Mouse (Mus musculus): ENCODE results near the gene Il12b. TPM values are rescaled to one million over a fixed set of nuclear protein-coding genes. Genes with fewer than 3 reads are reported as not detected.
"Not testable (repeated sequence)": the region's sequence is repeated elsewhere in the genome, so short reads cannot be mapped to it uniquely, and the experiment has no call there.

Gene Il12b
- polyA plus RNA-seq, 1 experiment from 2014 or later: not detected

GRCm38 (mm10) chr11:44417403-44417802, 17.5 kb downstream of the Il12b start:
- no peak for DNase-seq (ENCODE audit: extremely low spot score, low spot score)
- no peaks in the 10 kb centered on the region for H3K4me1 ChIP-seq
- H3K4me3 ChIP-seq: no peak overlapping the region
- no peak overlapping the region for H3K27ac ChIP-seq
- no peaks in the 10 kb centered on the region for H3K36me3 ChIP-seq (replicated peaks)
- no peaks in the 10 kb centered on the region for H3K27me3 ChIP-seq (ENCODE audit: poor library complexity, severe bottlenecking)
- no peaks in the 10 kb centered on the region for H3K9me3 ChIP-seq
- WGBS: 87% methylated on average over 1 of the region's 1 CpGs

- Histone ChIP-seq H3K27ac (no peak overlapping the region), H3K27me3 (ENCODE audit: poor library complexity, severe bottlenecking) (no peaks in the 10 kb centered on the region), H3K4me3 (no peak overlapping the region), H3K9me3 (no peaks in the 10 kb centered on the region), H3K36me3 (replicated peaks) (no peaks in the 10 kb centered on the region), H3K4me1 (no peaks in the 10 kb centered on the region)
- no peak for DNase-seq (ENCODE audit: extremely low spot score, low spot score)
- WGBS: 84% methylated on average over 10 of the region's 10 CpGs
Measured at GRCm38 (mm10) chr11:44422337-44423111, 22.7 kb downstream of the Il12b start.

- Histone ChIP-seq H3K27me3 (ENCODE audit: poor library complexity, severe bottlenecking) (no peaks in the 10 kb centered on the region), H3K27ac (no peak overlapping the region), H3K9me3 (no peaks in the 10 kb centered on the region), H3K36me3 (replicated peaks) (no peaks in the 10 kb centered on the region), H3K4me3 (no peak overlapping the region), H3K4me1 (no peaks in the 10 kb centered on the region)
- DNase-seq (ENCODE audit: extremely low spot score, low spot score): no peak
- 68% methylated on average over 6 of the region's 6 CpGs for WGBS
Measured at GRCm38 (mm10) chr11:44423261-44423660, 23.4 kb downstream of the Il12b start.

DNA sequence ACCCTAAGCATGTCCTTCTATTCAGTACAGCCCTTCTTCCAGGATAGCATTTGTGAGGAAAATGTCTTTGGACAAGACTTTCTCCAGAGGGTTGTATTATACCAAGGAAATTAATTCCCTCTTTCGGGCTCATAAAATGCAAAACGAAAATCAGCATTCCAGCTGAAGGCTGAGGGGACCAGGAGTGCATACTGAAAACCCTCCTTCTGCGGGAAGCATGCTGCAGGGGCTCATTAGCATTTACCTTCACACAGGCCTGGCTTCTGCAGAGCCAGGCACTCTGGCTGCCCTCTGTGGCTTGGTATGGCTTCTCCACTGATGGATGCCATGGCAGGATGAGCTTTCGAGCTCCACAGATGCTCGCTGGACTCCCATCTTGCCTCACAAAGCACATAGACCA, 24.1 kb downstream of the Il12b start:
- Histone ChIP-seq H3K4me3 (no peak overlapping the region), H3K36me3 (replicated peaks) (no peaks in the 10 kb centered on the region), H3K9me3 (no peaks in the 10 kb centered on the region), H3K27me3 (ENCODE audit: poor library complexity, severe bottlenecking) (no peaks in the 10 kb centered on the region), H3K27ac (no peak overlapping the region), H3K4me1 (no peaks in the 10 kb centered on the region)
- WGBS: 72% methylated on average over 5 of the region's 5 CpGs
- no peak for DNase-seq (ENCODE audit: extremely low spot score, low spot score)

DNA sequence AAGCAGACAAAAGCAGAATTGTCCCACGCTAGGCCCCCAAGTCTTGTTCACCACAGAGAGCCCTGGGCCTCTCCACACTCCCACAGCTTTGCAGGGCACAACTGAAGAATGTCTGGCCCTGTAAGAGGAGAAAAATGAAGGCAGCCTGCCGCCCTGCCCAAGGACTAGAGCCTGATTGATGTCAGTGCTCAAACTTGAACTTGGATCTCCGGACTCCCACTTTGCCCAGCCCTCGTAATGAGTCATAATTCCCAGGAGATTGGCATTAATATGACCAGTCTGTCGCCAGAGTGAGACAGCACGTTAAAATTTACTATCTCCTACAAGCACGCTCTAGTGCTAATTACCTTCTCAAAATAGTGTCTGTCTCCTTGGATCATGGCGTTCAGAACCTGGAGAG, 25.1 kb downstream of the Il12b start:
- Histone ChIP-seq H3K27me3 (ENCODE audit: poor library complexity, severe bottlenecking) (no peaks in the 10 kb centered on the region), H3K27ac (no peak overlapping the region), H3K9me3 (no peaks in the 10 kb centered on the region), H3K4me1 (no peaks in the 10 kb centered on the region), H3K36me3 (replicated peaks) (no peaks in the 10 kb centered on the region), H3K4me3 (no peak overlapping the region)
- WGBS: 91% methylated on average over 8 of the region's 8 CpGs
- no peak for DNase-seq (ENCODE audit: extremely low spot score, low spot score)

GRCm38 (mm10) chr11:44425626-44426025, 25.8 kb downstream of the Il12b start:
- H3K36me3 ChIP-seq (replicated peaks): no peaks in the 10 kb centered on the region
- no peaks in the 10 kb centered on the region for H3K4me1 ChIP-seq
- no peaks in the 10 kb centered on the region for H3K27me3 ChIP-seq (ENCODE audit: poor library complexity, severe bottlenecking)
- H3K4me3 ChIP-seq: no peak overlapping the region
- H3K9me3 ChIP-seq: no peaks in the 10 kb centered on the region
- 80% methylated on average over 6 of the region's 6 CpGs for WGBS
- DNase-seq (ENCODE audit: extremely low spot score, low spot score): no peak
- H3K27ac ChIP-seq: no peak overlapping the region

DNA sequence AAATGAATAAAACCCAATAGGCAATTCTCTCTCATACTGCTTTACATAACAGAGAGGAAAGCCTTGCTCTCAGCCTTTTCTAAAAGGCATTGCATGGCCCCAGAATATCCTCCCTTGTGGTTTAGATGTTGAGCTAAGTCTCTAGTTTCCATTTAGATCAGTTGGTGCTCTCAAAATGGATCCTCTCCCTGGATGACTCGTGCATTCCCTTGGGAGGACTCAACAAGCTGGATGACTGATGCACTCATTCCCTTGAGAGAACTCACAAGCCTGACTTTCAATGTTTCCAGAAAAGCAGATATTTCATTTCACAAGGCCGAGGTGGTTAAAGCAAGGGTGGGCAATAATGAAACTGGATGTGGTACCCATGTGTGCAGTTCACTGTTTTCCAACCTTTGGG, 28.1 kb downstream of the Il12b start:
- Histone ChIP-seq H3K4me3 (no peak overlapping the region), H3K36me3 (replicated peaks) (no peaks in the 10 kb centered on the region), H3K4me1 (no peaks in the 10 kb centered on the region), H3K27ac (no peak overlapping the region), H3K27me3 (ENCODE audit: poor library complexity, severe bottlenecking) (no peaks in the 10 kb centered on the region), H3K9me3 (no peaks in the 10 kb centered on the region)
- no peak for DNase-seq (ENCODE audit: extremely low spot score, low spot score)
- WGBS: 76% methylated on average over 2 of the region's 2 CpGs

DNA sequence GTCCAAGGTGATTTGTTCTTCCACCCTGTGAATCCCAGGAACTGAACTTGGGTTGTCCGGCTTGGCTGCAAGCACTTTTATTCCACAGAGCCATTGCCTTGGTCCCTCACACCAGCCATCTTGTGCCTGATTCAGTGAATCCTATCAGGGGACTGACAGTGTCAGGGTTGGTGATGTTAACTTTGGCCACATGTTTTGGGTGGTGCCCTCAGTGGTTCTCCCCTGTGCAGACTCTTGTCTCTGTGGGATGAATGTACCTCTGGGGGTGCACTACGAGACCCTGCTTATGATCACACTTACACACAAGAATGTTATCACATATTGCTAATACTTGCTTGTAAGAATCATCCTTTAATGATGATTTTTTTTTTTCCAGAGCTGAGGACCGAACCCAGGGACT, 30.2 kb downstream of the Il12b start:
- Histone ChIP-seq H3K27ac (no peak overlapping the region), H3K4me1 (no peaks in the 10 kb centered on the region), H3K4me3 (no peak overlapping the region), H3K36me3 (replicated peaks) (no peaks in the 10 kb centered on the region), H3K27me3 (ENCODE audit: poor library complexity, severe bottlenecking) (no peaks in the 10 kb centered on the region), H3K9me3 (no peaks in the 10 kb centered on the region)
- no peak for DNase-seq (ENCODE audit: extremely low spot score, low spot score)
- 90% methylated on average over 3 of the region's 3 CpGs for WGBS

DNA sequence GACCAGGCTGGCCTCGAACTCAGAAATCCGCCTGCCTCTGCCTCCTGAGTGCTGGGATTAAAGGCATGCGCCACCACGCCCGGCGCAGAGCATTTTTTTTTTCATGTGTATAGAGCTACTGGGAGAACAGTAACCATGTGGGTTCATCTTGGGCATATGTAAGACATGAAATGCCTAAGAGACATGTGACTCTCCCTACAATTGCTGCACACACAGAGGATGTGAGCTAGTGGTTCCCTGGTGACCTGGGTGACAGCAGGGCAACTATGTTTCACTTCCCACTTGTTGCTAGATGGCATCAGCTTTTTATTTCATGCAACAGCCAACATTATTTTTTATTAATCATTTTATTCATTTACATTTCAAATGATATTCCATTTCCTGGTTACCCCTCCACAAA, 37.9 kb downstream of the Il12b start:
- Histone ChIP-seq H3K4me1 (no peaks in the 10 kb centered on the region), H3K27me3 (ENCODE audit: poor library complexity, severe bottlenecking) (no peaks in the 10 kb centered on the region), H3K4me3 (no peak overlapping the region), H3K9me3 (no peaks in the 10 kb centered on the region), H3K36me3 (replicated peaks) (no peaks in the 10 kb centered on the region), H3K27ac (no peak overlapping the region)
- 92% methylated on average over 6 of the region's 6 CpGs for WGBS
- DNase-seq (ENCODE audit: extremely low spot score, low spot score): no peak

DNA sequence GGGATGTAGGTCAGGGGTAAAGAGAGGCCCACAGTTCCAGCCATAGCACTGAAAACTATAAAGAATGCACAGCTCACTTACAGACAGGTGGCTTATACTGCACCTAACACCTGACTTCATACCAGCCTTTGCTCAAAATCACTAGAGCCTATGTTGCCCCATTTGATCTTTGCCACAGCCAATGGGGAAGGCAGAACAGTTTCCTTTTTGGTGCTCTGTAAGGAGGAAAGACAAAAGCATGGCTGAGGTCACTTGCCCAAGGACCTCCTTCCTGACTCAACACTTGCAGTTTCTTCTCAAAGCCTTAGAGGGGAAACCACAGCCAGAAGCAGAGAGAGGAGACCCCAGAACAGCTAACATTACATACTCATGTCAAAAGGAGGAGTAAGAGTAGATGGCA, 51.2 kb downstream of the Il12b start:
- Histone ChIP-seq H3K9me3 (no peaks in the 10 kb centered on the region), H3K4me3 (no peak overlapping the region), H3K27ac (no peak overlapping the region), H3K36me3 (replicated peaks) (peaks cover 31% of the 10 kb centered on the region), H3K4me1 (no peaks in the 10 kb centered on the region), H3K27me3 (ENCODE audit: poor library complexity, severe bottlenecking) (no peaks in the 10 kb centered on the region)
- DNase-seq (ENCODE audit: extremely low spot score, low spot score): no peak

- not testable (repeated sequence) for H3K4me1 ChIP-seq; H3K27me3 ChIP-seq (ENCODE audit: poor library complexity, severe bottlenecking); DNase-seq (ENCODE audit: extremely low spot score, low spot score); H3K9me3 ChIP-seq; H3K4me3 ChIP-seq; H3K27ac ChIP-seq
- WGBS: 93% methylated on average over 5 of the region's 5 CpGs
- H3K36me3 ChIP-seq (replicated peaks): peaks cover 40% of the 10 kb centered on the region
Measured at GRCm38 (mm10) chr11:44452016-44452415, 52.2 kb downstream of the Il12b start.

DNA sequence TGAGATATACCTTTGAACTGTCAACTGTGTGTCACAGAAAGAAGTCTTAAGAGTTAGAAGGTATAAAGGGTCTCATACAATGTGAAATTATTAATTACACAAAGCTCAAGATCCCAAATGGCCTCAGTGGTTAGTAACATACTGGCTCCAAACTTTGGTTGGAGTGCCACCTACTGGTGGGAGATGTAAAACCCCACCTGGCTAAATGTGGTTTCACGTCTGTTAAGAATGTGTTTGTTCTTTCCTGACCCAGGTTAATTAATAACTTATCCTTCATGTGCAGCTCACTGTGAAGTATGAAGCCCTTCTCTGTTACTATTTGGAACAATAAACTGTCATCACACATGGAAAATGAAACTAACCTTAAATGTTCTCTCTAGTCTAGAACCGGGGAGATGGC, 53.6 kb downstream of the Il12b start:
- Histone ChIP-seq H3K9me3 (no peaks in the 10 kb centered on the region), H3K27ac (no peak overlapping the region), H3K4me3 (no peak overlapping the region), H3K36me3 (replicated peaks) (peaks cover 51% of the 10 kb centered on the region), H3K27me3 (ENCODE audit: poor library complexity, severe bottlenecking) (no peaks in the 10 kb centered on the region), H3K4me1 (no peaks in the 10 kb centered on the region)
- DNase-seq (ENCODE audit: extremely low spot score, low spot score): no peak
- 73% methylated on average over 2 of the region's 2 CpGs for WGBS

DNA sequence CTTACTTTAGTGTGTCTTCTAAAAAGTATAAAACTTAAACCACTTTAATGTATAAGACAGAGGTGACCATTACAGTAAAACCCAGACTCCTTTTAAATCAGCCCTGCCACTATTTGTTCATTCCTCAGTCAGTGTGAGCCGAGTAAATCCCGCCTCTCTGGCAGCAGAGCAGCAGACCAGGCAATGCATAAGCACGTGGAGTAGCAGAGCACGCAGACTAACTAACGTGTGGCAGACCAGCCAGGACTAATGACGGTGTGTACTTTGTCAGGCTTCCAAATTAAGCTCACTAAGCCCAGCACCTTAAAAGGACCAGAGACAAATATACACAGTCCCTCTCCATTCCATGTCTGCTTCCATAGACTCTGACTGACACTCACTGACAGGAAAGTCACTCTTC, 61.6 kb downstream of the Il12b start:
- peaks cover 70% of the 10 kb centered on the region for H3K36me3 ChIP-seq (replicated peaks)
- H3K27me3 ChIP-seq (ENCODE audit: poor library complexity, severe bottlenecking): no peaks in the 10 kb centered on the region
- H3K4me1 ChIP-seq: no peaks in the 10 kb centered on the region
- no peaks in the 10 kb centered on the region for H3K9me3 ChIP-seq
- no peak overlapping the region for H3K27ac ChIP-seq
- 81% methylated on average over 6 of the region's 6 CpGs for WGBS
- H3K4me3 ChIP-seq: no peak overlapping the region
- DNase-seq (ENCODE audit: extremely low spot score, low spot score): no peak
